Mouse (Mus musculus): ENCODE results near the gene Bsn. TPM values are rescaled to one million over a fixed set of nuclear protein-coding genes. Genes with fewer than 3 reads are reported as not detected.

The Bsn gene
- polyA plus RNA-seq, 1 experiment from 2014 or later, result 14.2 TPM

GRCm38 (mm10) chr9:108169751-108170150 lies 20.4 kb downstream of the Bsn start:
- H3K36me3 ChIP-seq (ENCODE audit: control insufficient read depth, insufficient read depth, low read length), result no peaks in the 10 kb centered on the region
- ATAC-seq (ENCODE audit: low FRiP score, low TSS enrichment), result no peak
- 81% methylated on average over 10 of the region's 10 CpGs for WGBS

GRCm38 (mm10) chr9:108165143-108165542 lies 25.0 kb downstream of the Bsn start:
- no peak for DNase-seq
- 36% methylated on average over 8 of the region's 8 CpGs for WGBS

More at GRCm38 (mm10) chr9:108169751-108170150, 20.4 kb downstream of the Bsn start:
- Histone ChIP-seq H3K27ac (replicated peaks; ENCODE audit: low read depth, low read length) (no peak overlapping the region), H3K27me3 (ENCODE audit: control insufficient read depth, insufficient read depth, low read length) (no peaks in the 10 kb centered on the region), H3K4me2 (ENCODE audit: low read length) (no peak overlapping the region), H3K9ac (replicated peaks; ENCODE audit: low read length) (no peak overlapping the region), H3K4me1 (ENCODE audit: control insufficient read depth, insufficient read depth, low read length) (no peaks in the 10 kb centered on the region), H3K4me3 (replicated peaks; ENCODE audit: low read depth, low read length) (no peak overlapping the region), H3K9me3 (ENCODE audit: control insufficient read depth, low read length) (no peaks in the 10 kb centered on the region)
- no peak for DNase-seq

GRCm38 (mm10) chr9:108163646-108164284 lies 26.4 kb downstream of the Bsn start:
- no peaks in the 10 kb centered on the region for H3K9me3 ChIP-seq (ENCODE audit: control insufficient read depth, low read length)
- DNase-seq (no peak), ATAC-seq (ENCODE audit: low FRiP score, low TSS enrichment) (no peak)
- no peaks in the 10 kb centered on the region for H3K27me3 ChIP-seq (ENCODE audit: control insufficient read depth, insufficient read depth, low read length)
- no peak overlapping the region for H3K9ac ChIP-seq (replicated peaks; ENCODE audit: low read length)
- no peak overlapping the region for H3K27ac ChIP-seq (replicated peaks; ENCODE audit: low read depth, low read length)
- no peaks in the 10 kb centered on the region for H3K4me1 ChIP-seq (ENCODE audit: control insufficient read depth, insufficient read depth, low read length)
- H3K36me3 ChIP-seq (ENCODE audit: control insufficient read depth, insufficient read depth, low read length), result no peaks in the 10 kb centered on the region
- no peak overlapping the region for H3K4me2 ChIP-seq (ENCODE audit: low read length)
- H3K4me3 ChIP-seq (replicated peaks; ENCODE audit: low read depth, low read length), result no peak overlapping the region
- WGBS, result 77% methylated on average over 16 of the region's 16 CpGs

More at GRCm38 (mm10) chr9:108165143-108165542, 25.0 kb downstream of the Bsn start:
- Histone ChIP-seq H3K9me3 (ENCODE audit: control insufficient read depth, low read length) (no peaks in the 10 kb centered on the region), H3K9ac (replicated peaks; ENCODE audit: low read length) (no peak overlapping the region), H3K4me1 (ENCODE audit: control insufficient read depth, insufficient read depth, low read length) (no peaks in the 10 kb centered on the region), H3K4me2 (ENCODE audit: low read length) (no peak overlapping the region), H3K27ac (replicated peaks; ENCODE audit: low read depth, low read length) (no peak overlapping the region), H3K36me3 (ENCODE audit: control insufficient read depth, insufficient read depth, low read length) (no peaks in the 10 kb centered on the region), H3K27me3 (ENCODE audit: control insufficient read depth, insufficient read depth, low read length) (no peaks in the 10 kb centered on the region), H3K4me3 (replicated peaks; ENCODE audit: low read depth, low read length) (no peak overlapping the region)
- no peak for ATAC-seq (ENCODE audit: low FRiP score, low TSS enrichment)

- Histone ChIP-seq H3K27ac (replicated peaks; ENCODE audit: low read depth, low read length) (no peak overlapping the region), H3K27me3 (ENCODE audit: control insufficient read depth, insufficient read depth, low read length) (no peaks in the 10 kb centered on the region), H3K9ac (replicated peaks; ENCODE audit: low read length) (no peak overlapping the region), H3K4me1 (ENCODE audit: control insufficient read depth, insufficient read depth, low read length) (no peaks in the 10 kb centered on the region), H3K9me3 (ENCODE audit: control insufficient read depth, low read length) (no peaks in the 10 kb centered on the region), H3K36me3 (ENCODE audit: control insufficient read depth, insufficient read depth, low read length) (no peaks in the 10 kb centered on the region), H3K4me2 (ENCODE audit: low read length) (no peak overlapping the region), H3K4me3 (replicated peaks; ENCODE audit: low read depth, low read length) (no peak overlapping the region)
- DNase-seq (no peak), ATAC-seq (ENCODE audit: low FRiP score, low TSS enrichment) (no peak)
- 79% methylated on average over 7 of the region's 7 CpGs for WGBS
Observed at GRCm38 (mm10) chr9:108157891-108158290, 32.3 kb downstream of the Bsn start.

GRCm38 (mm10) chr9:108157451-108157850 lies 32.7 kb downstream of the Bsn start:
- Histone ChIP-seq H3K36me3 (ENCODE audit: control insufficient read depth, insufficient read depth, low read length) (no peaks in the 10 kb centered on the region), H3K9ac (replicated peaks; ENCODE audit: low read length) (no peak overlapping the region), H3K4me3 (replicated peaks; ENCODE audit: low read depth, low read length) (no peak overlapping the region), H3K9me3 (ENCODE audit: control insufficient read depth, low read length) (no peaks in the 10 kb centered on the region), H3K27me3 (ENCODE audit: control insufficient read depth, insufficient read depth, low read length) (no peaks in the 10 kb centered on the region), H3K27ac (replicated peaks; ENCODE audit: low read depth, low read length) (no peak overlapping the region), H3K4me1 (ENCODE audit: control insufficient read depth, insufficient read depth, low read length) (no peaks in the 10 kb centered on the region), H3K4me2 (ENCODE audit: low read length) (no peak overlapping the region)
- 91% methylated on average over 6 of the region's 6 CpGs for WGBS
- ATAC-seq (ENCODE audit: low FRiP score, low TSS enrichment) (no peak), DNase-seq (no peak)

GRCm38 (mm10) chr9:108156786-108157185 lies 33.4 kb downstream of the Bsn start:
- no peak overlapping the region for H3K27ac ChIP-seq (replicated peaks; ENCODE audit: low read depth, low read length)
- no peaks in the 10 kb centered on the region for H3K27me3 ChIP-seq (ENCODE audit: control insufficient read depth, insufficient read depth, low read length)
- no peaks in the 10 kb centered on the region for H3K36me3 ChIP-seq (ENCODE audit: control insufficient read depth, insufficient read depth, low read length)
- no peak overlapping the region for H3K9ac ChIP-seq (replicated peaks; ENCODE audit: low read length)
- ATAC-seq (ENCODE audit: low FRiP score, low TSS enrichment) (no peak), DNase-seq (no peak)
- no peak overlapping the region for H3K4me2 ChIP-seq (ENCODE audit: low read length)
- H3K9me3 ChIP-seq (ENCODE audit: control insufficient read depth, low read length), result no peaks in the 10 kb centered on the region
- no peak overlapping the region for H3K4me3 ChIP-seq (replicated peaks; ENCODE audit: low read depth, low read length)
- 90% methylated on average over 5 of the region's 5 CpGs for WGBS
- no peaks in the 10 kb centered on the region for H3K4me1 ChIP-seq (ENCODE audit: control insufficient read depth, insufficient read depth, low read length)

- no peak overlapping the region for H3K27ac ChIP-seq (replicated peaks; ENCODE audit: low read depth, low read length)
- WGBS, result 93% methylated on average over 12 of the region's 12 CpGs
Observed at GRCm38 (mm10) chr9:108154814-108155213, 35.4 kb downstream of the Bsn start.

GRCm38 (mm10) chr9:108153516-108154448 lies 36.4 kb downstream of the Bsn start:
- Histone ChIP-seq H3K27ac (replicated peaks; ENCODE audit: low read depth, low read length) (no peak overlapping the region), H3K9me3 (ENCODE audit: control insufficient read depth, low read length) (no peaks in the 10 kb centered on the region), H3K36me3 (ENCODE audit: control insufficient read depth, insufficient read depth, low read length) (no peaks in the 10 kb centered on the region), H3K9ac (replicated peaks; ENCODE audit: low read length) (no peak overlapping the region), H3K27me3 (ENCODE audit: control insufficient read depth, insufficient read depth, low read length) (no peaks in the 10 kb centered on the region), H3K4me2 (ENCODE audit: low read length) (no peak overlapping the region), H3K4me1 (ENCODE audit: control insufficient read depth, insufficient read depth, low read length) (no peaks in the 10 kb centered on the region), H3K4me3 (replicated peaks; ENCODE audit: low read depth, low read length) (no peak overlapping the region)
- DNase-seq, result no peak
- ATAC-seq (ENCODE audit: low FRiP score, low TSS enrichment), result no peak
- 90% methylated on average over 12 of the region's 12 CpGs for WGBS

More at GRCm38 (mm10) chr9:108154814-108155213, 35.4 kb downstream of the Bsn start:
- no peak overlapping the region for H3K9ac ChIP-seq (replicated peaks; ENCODE audit: low read length)
- H3K4me3 ChIP-seq (replicated peaks; ENCODE audit: low read depth, low read length), result no peak overlapping the region
- no peaks in the 10 kb centered on the region for H3K9me3 ChIP-seq (ENCODE audit: control insufficient read depth, low read length)
- no peaks in the 10 kb centered on the region for H3K4me1 ChIP-seq (ENCODE audit: control insufficient read depth, insufficient read depth, low read length)
- DNase-seq (no peak), ATAC-seq (ENCODE audit: low FRiP score, low TSS enrichment) (no peak)
- H3K27me3 ChIP-seq (ENCODE audit: control insufficient read depth, insufficient read depth, low read length), result no peaks in the 10 kb centered on the region
- no peaks in the 10 kb centered on the region for H3K36me3 ChIP-seq (ENCODE audit: control insufficient read depth, insufficient read depth, low read length)
- H3K4me2 ChIP-seq (ENCODE audit: low read length), result no peak overlapping the region
